Mouse (Mus musculus): Measurements from ENCODE around the gene Tmem165.

GRCm38 (mm10) chr5:76250948-76251347 lies 67.3 kb downstream of the Tmem165 start:
- no peak for TF ChIP-seq POLR2A (IDR thresholded peaks at IDR 0.05; ENCODE audit: borderline replicate concordance, extremely low read depth, low read depth, low read length)
- TF ChIP-seq CTCF (IDR thresholded peaks at IDR 0.05; ENCODE audit: insufficient read depth, low read length), result no peak
